Mouse (Mus musculus) ES-Bruce4 (cell line): ENCODE measurements around the gene Usf3. TPM values are rescaled to one million over a fixed set of nuclear protein-coding genes. Genes with fewer than 3 reads are reported as not detected.

Experiments used
- H3K27ac ChIP-seq: 2 replicates; pipeline ENCODE4 v1.5.1; 2012; ENCODE audit warnings: low read length, inconsistent platforms; ENCODE audit not compliant: insufficient read depth
- H3K27me3 ChIP-seq: 2 replicates; pipeline ENCODE4 v1.6.1; 2012; ENCODE audit warnings: mild to moderate bottlenecking, low read length, inconsistent platforms; ENCODE audit not compliant: control insufficient read depth, poor library complexity, insufficient read depth, severe bottlenecking
- H3K36me3 ChIP-seq: 2 replicates; pipeline ENCODE4 v1.6.1; 2012; ENCODE audit warnings: inconsistent platforms, mild to moderate bottlenecking, low read length, moderate library complexity; ENCODE audit not compliant: control insufficient read depth, poor library complexity, insufficient read depth, severe bottlenecking
- H3K4me1 ChIP-seq: one replicate; pipeline ENCODE4 v1.8.1; 2011; ENCODE audit warnings: low read length; ENCODE audit not compliant: control insufficient read depth, insufficient read depth
- H3K4me3 ChIP-seq: 2 replicates; pipeline ENCODE4 v1.5.1; 2011; ENCODE audit warnings: low read depth, mild to moderate bottlenecking, low read length
- H3K9ac ChIP-seq: 2 replicates; pipeline ENCODE4 v1.6.1; 2012; ENCODE audit warnings: low read depth, mild to moderate bottlenecking, inconsistent platforms; ENCODE audit not compliant: poor library complexity, severe bottlenecking
- H3K9me3 ChIP-seq: replicated peaks from 2 replicates; pipeline ENCODE4 v1.6.1; 2012; ENCODE audit warnings: mild to moderate bottlenecking, low read length, inconsistent platforms; ENCODE audit not compliant: control insufficient read depth, poor library complexity, insufficient read depth, severe bottlenecking
- CTCF ChIP-seq: IDR thresholded peaks from one replicate; pipeline ENCODE4 v1.8.1; 2011; ENCODE audit warnings: low read depth, low read length
- EP300 ChIP-seq: IDR thresholded peaks from 2 replicates; pipeline ENCODE4 v1.6.1; 2011; ENCODE audit warnings: low read depth, low read length; ENCODE audit not compliant: insufficient read depth
- POLR2A ChIP-seq: IDR thresholded peaks from one replicate; pipeline ENCODE4 v1.8.1; 2011; ENCODE audit warnings: low read length; ENCODE audit not compliant: insufficient read depth
- polyA plus RNA-seq: library from polyadenylated mRNA; stranded (reverse); fragments of >200 nt; gene quantifications from 2 replicates; pipeline ENCODE4 v1.2.4, GENCODE M21; 2011; ENCODE audit warnings: low read depth; ENCODE audit not compliant: missing spikeins, insufficient read depth, insufficient read length

The Usf3 gene
- polyA plus RNA-seq, 1 experiment: 19.3 TPM

- Histone ChIP-seq H3K4me1 (no peaks in the 10 kb centered on the region), H3K27ac (no peak overlapping the region), H3K27me3 (no peaks in the 10 kb centered on the region), H3K9ac (no peak overlapping the region), H3K36me3 (no peaks in the 10 kb centered on the region), H3K4me3 (no peak overlapping the region), H3K9me3 (no peaks in the 10 kb centered on the region)
- TF ChIP-seq CTCF (no peak), POLR2A (no peak), EP300 (no peak)
Observed at GRCm38 (mm10) chr16:44168990-44169389, 4.1 kb upstream of the Usf3 start.

GRCm38 (mm10) chr16:44172297-44173154, 520 bp upstream of the Usf3 start:
- no peaks in the 10 kb centered on the region for H3K4me1 ChIP-seq
- H3K4me3 ChIP-seq: peak overlapping the region; percentile 89
- H3K9me3 ChIP-seq: no peaks in the 10 kb centered on the region
- peak overlapping the region; percentile 87 for H3K9ac ChIP-seq
- H3K27ac ChIP-seq: peak overlapping the region; percentile 85
- no peak for TF ChIP-seq EP300
- no peak for TF ChIP-seq POLR2A
- TF ChIP-seq CTCF: no peak
- no peaks in the 10 kb centered on the region for H3K36me3 ChIP-seq
- H3K27me3 ChIP-seq: no peaks in the 10 kb centered on the region

- H3K9ac ChIP-seq: peak overlapping the region; percentile 87
- no peaks in the 10 kb centered on the region for H3K4me1 ChIP-seq
- TF ChIP-seq POLR2A: no peak
- TF ChIP-seq CTCF: no peak
- TF ChIP-seq EP300: no peak
- H3K27ac ChIP-seq: no peak overlapping the region
- peak overlapping the region; percentile 85 for H3K4me3 ChIP-seq
- H3K27me3 ChIP-seq: no peaks in the 10 kb centered on the region
- H3K9me3 ChIP-seq: no peaks in the 10 kb centered on the region
- no peaks in the 10 kb centered on the region for H3K36me3 ChIP-seq
Observed at GRCm38 (mm10) chr16:44173966-44174530, 1.0 kb downstream of the Usf3 start.

- H3K4me3 ChIP-seq: no peak overlapping the region
Observed at GRCm38 (mm10) chr16:44175001-44175400, 2.0 kb downstream of the Usf3 start.

GRCm38 (mm10) chr16:44176511-44176910, 3.5 kb downstream of the Usf3 start:
- Histone ChIP-seq H3K4me3 (no peak overlapping the region), H3K9ac (no peak overlapping the region), H3K27me3 (no peaks in the 10 kb centered on the region), H3K4me1 (no peaks in the 10 kb centered on the region), H3K27ac (no peak overlapping the region), H3K9me3 (no peaks in the 10 kb centered on the region), H3K36me3 (no peaks in the 10 kb centered on the region)
- TF ChIP-seq CTCF (no peak), POLR2A (no peak), EP300 (no peak)

More at GRCm38 (mm10) chr16:44175001-44175400, 2.0 kb downstream of the Usf3 start:
- Histone ChIP-seq H3K36me3 (no peaks in the 10 kb centered on the region), H3K4me1 (no peaks in the 10 kb centered on the region), H3K9ac (no peak overlapping the region), H3K9me3 (no peaks in the 10 kb centered on the region), H3K27me3 (no peaks in the 10 kb centered on the region), H3K27ac (no peak overlapping the region)
- TF ChIP-seq EP300 (no peak), CTCF (no peak), POLR2A (no peak)

GRCm38 (mm10) chr16:44178555-44178954, 5.5 kb downstream of the Usf3 start:
- Histone ChIP-seq H3K4me1 (no peaks in the 10 kb centered on the region), H3K36me3 (no peaks in the 10 kb centered on the region), H3K4me3 (no peak overlapping the region), H3K9me3 (no peaks in the 10 kb centered on the region), H3K27me3 (no peaks in the 10 kb centered on the region), H3K9ac (no peak overlapping the region), H3K27ac (no peak overlapping the region)
- TF ChIP-seq CTCF (no peak), EP300 (no peak), POLR2A (no peak)
